Mouse (Mus musculus) kidney, adult 2 months (tissue): ENCODE data around the gene Invs. TPM values are rescaled to one million over a fixed set of nuclear protein-coding genes. Genes with fewer than 3 reads are reported as not detected.

Experiments
- DNase-seq: peaks from one replicate; pipeline ENCODE4 v3.0.0; 2021
- H3K27ac ChIP-seq: fragments of 200-500 bp; 2 replicates; pipeline ENCODE4 v1.5.1; 2012; ENCODE audit warnings: low read depth, low read length, control low read depth, inconsistent platforms; ENCODE audit not compliant: insufficient read depth
- H3K27me3 ChIP-seq: fragments of 200-500 bp; replicated peaks from 2 replicates; pipeline ENCODE4 v1.6.1; 2012; ENCODE audit warnings: mild to moderate bottlenecking, moderate library complexity, low read length, inconsistent platforms; ENCODE audit not compliant: control insufficient read depth, insufficient read depth
- H3K36me3 ChIP-seq: fragments of 200-500 bp; 2 replicates; pipeline ENCODE4 v1.6.1; 2012; ENCODE audit warnings: mild to moderate bottlenecking, moderate library complexity, low read length, inconsistent platforms; ENCODE audit not compliant: control insufficient read depth, insufficient read depth
- H3K4me1 ChIP-seq: fragments of 200-500 bp; 2 replicates; pipeline ENCODE4 v1.6.1; 2011; ENCODE audit warnings: low read length; ENCODE audit not compliant: control insufficient read depth, insufficient read depth
- H3K4me3 ChIP-seq: fragments of 200-500 bp; 2 replicates; pipeline ENCODE4 v1.5.1; 2011; ENCODE audit warnings: mild to moderate bottlenecking, low read depth, low read length, control low read depth; ENCODE audit not compliant: insufficient read depth
- CTCF ChIP-seq: fragments of 200-500 bp; conservative IDR thresholded peaks from 2 replicates; pipeline ENCODE4 v1.5.1; 2011; ENCODE audit warnings: low read depth, mild to moderate bottlenecking, control low read depth, low read length, moderate library complexity, mixed read lengths; ENCODE audit not compliant: insufficient read depth, insufficient read length
- POLR2A ChIP-seq: fragments of 200-500 bp; IDR thresholded peaks from one replicate; pipeline ENCODE4 v1.6.1; 2011; ENCODE audit warnings: low read depth, low read length, control low read depth
- WGBS: fragments of 180-500 bp; shearing (Covaris S2); methylation state at CpG from one replicate; pipeline ENCODE4 v1.1.7; 2018; 5-methylcytosine and 5-hydroxymethylcytosine counted together
- polyA plus RNA-seq: library from polyadenylated mRNA; depleted of rRNA; stranded (reverse); fragments of >200 nt; gene quantifications from 2 replicates; pipeline ENCODE4 v1.2.3, GENCODE M21; 2012

The Invs gene
- polyA plus RNA-seq, 1 experiment, result 4.6 TPM

DNA sequence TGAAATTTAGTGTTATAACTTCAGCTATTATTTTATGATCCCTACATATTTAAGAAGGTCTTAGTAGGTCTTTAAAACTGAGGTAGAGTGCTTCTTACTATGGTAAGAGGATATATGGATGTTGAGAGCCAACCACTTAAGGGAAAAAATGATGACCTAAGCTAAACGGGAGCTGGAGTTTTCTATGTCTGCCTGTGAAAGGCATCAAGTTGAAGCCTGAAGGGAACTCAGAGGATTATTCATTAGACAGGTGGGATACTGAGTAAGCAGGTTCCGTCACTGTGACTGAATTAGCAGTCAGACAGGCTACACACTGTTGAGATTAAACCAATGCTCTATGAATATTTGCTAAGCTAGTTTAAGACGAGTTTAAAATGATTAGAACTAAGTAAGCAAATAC, 2.5 kb upstream of the Invs start:
- TF ChIP-seq CTCF (no peak), POLR2A (no peak)
- 40% methylated on average over 3 of the region's 3 CpGs for WGBS
- DNase-seq, result peak; percentile 77
- no peaks in the 10 kb centered on the region for H3K27me3 ChIP-seq
- H3K4me1 ChIP-seq, result peaks cover 11% of the 10 kb centered on the region
- H3K27ac ChIP-seq, result no peak overlapping the region
- no peak overlapping the region for H3K4me3 ChIP-seq
- no peaks in the 10 kb centered on the region for H3K36me3 ChIP-seq

DNA sequence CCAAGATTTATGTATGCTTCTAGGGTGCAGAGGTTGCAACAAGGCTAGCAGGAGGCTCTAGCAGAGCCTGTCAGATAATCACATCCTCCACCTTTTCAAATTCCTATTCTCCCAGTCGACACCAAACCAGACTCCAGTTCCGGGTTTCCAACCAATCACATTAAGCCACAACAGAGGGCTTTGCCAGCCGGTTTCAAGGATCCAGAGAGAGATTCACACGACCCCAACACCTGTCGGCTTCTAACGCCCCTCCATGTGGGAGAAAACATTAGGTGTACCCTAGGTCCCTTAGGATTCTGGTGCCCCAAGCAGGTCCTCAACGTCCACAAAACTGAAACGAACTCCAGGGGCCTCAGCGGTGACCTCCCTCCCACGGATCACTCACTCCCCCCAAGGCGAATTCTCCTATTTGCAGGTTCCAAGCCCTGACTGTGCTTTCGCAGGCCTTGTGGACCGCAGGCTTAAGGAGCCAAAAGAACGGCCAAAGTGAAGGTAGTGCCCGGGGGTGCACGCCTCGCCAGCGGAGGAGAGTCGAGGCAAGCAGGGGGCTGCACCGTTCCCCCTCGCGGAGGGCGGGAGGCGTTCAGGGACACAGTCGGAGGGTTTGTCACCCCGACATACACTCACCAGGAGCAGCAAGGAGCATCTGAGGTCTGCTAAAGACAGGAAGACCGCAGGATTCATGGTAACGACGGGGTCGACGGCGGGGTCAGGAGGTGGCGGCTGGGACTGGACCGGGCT, 633 bp upstream of the Invs start:
- under 1% methylated on average over 34 of the region's 34 CpGs for WGBS
- Histone ChIP-seq H3K4me1 (peaks cover 8% of the 10 kb centered on the region), H3K27me3 (no peaks in the 10 kb centered on the region), H3K27ac (peak overlapping the region; percentile 67), H3K4me3 (peak overlapping the region; percentile 88), H3K36me3 (no peaks in the 10 kb centered on the region)
- no peak for TF ChIP-seq CTCF
- TF ChIP-seq POLR2A, result no peak
- DNase-seq, result peak; percentile 32

DNA sequence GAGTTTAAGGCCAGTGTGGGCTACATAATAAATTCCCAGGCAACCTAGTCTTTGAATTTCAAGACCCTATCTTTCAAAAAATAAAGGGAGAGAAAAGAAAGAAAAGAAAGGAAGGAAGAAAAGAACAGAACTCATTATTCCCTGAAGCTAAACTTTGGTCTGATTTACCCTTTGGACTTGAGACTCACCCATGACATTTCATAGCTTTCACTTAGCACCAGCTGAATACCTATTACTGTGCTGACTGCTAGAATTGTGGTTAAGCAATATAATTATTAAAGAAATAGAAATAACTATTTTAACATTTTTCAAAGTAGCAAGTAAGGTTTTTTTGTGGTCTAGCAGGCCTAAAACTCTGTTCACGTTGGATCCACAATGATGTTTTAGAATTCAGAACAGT, 1.6 kb downstream of the Invs start:
- WGBS, result 71% methylated on average over 1 of the region's 1 CpGs
- no peaks in the 10 kb centered on the region for H3K36me3 ChIP-seq
- peak overlapping the region; percentile 47; the same call in 1 of the 2 replicates for H3K27ac ChIP-seq
- no peaks in the 10 kb centered on the region for H3K27me3 ChIP-seq
- TF ChIP-seq CTCF, result no peak
- peak; percentile 63 for DNase-seq
- no peak overlapping the region for H3K4me3 ChIP-seq
- H3K4me1 ChIP-seq, result peaks cover 5% of the 10 kb centered on the region; the same call in 1 of the 2 replicates

DNA sequence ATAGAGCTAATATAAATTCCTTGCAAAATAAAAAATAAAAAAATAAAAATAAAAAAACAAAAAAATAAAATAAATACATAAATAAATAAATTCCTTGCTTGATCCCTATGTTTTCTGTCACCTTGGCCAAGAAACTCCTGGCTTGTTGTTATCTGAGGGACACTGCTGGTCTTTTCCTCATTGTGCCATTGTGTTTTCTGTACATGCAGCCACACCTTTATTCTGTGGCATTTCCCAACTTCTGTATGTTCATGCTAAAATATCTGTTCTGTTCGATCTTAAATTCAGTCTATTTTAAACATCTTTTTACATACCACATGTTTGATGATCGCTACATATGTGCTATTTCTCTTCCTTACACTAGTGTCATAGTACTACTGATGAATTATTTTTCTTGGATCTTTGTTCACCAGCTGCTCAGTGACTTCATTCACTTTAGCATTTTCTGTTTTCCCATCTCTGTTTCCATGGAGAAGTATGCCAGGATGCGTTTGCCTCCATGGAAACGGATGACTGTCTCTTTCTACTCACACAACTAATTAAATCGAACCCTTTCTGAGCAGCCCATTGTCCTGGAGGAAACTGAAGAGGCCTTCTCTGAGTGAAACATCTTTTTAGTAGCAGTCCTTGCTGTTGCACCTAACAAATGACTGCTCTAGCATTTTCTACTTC, 7.7 kb downstream of the Invs start:
- Histone ChIP-seq H3K27me3 (no peaks in the 10 kb centered on the region), H3K36me3 (no peaks in the 10 kb centered on the region), H3K4me1 (no peaks in the 10 kb centered on the region), H3K4me3 (no peak overlapping the region), H3K27ac (no peak overlapping the region)
- DNase-seq, result no peak
- no peak for TF ChIP-seq POLR2A
- no peak for TF ChIP-seq CTCF
- WGBS, result 93% methylated on average over 5 of the region's 5 CpGs

DNA sequence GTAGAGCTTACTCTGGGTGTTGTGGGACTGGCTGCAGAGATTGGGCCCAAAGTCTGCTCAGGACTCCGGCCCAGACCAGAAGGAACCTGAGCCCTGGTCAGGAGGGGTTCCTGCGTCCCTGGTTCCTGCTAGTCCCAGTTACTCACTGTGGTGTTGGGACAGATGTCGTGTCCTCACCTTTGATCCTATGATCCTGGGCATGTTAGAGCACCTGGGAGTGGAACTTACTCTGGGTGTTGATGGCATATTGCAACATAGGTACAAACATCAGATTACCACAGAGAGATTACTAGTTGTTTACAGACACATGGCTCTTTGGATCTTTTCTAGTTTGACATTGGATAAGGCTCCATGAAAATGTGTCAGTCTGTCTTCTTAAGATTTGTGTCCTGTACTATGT, 35.3 kb downstream of the Invs start:
- Histone ChIP-seq H3K4me3 (no peak overlapping the region), H3K4me1 (no peaks in the 10 kb centered on the region), H3K36me3 (no peaks in the 10 kb centered on the region), H3K27me3 (no peaks in the 10 kb centered on the region), H3K27ac (no peak overlapping the region)
- no peak for DNase-seq
- 86% methylated on average over 3 of the region's 3 CpGs for WGBS
- TF ChIP-seq CTCF (no peak), POLR2A (no peak)

DNA sequence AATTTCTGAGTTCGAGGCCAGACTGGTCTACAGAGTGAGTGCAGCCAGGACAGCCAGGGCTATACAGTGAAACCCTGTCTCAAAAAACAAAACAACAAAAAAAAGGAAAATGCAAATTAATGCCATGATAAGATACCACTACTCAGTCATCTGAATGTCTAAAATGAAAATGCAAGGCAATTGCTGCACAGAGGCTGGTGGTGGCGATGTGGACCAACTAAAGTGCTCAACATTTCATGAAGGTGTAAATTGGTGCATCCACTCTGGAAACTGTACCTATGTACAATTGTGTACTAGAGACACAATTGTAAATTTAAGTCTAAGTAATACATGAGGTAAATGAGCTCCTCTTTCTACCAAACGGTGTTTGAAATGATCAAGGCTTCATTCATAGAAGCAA, 36.5 kb downstream of the Invs start:
- Histone ChIP-seq H3K27me3 (no peaks in the 10 kb centered on the region), H3K4me3 (no peak overlapping the region), H3K36me3 (no peaks in the 10 kb centered on the region), H3K4me1 (no peaks in the 10 kb centered on the region), H3K27ac (no peak overlapping the region)
- no peak for DNase-seq
- 95% methylated on average over 3 of the region's 3 CpGs for WGBS
- TF ChIP-seq CTCF (no peak; the same call in 1 of the 2 replicates), POLR2A (no peak)

DNA sequence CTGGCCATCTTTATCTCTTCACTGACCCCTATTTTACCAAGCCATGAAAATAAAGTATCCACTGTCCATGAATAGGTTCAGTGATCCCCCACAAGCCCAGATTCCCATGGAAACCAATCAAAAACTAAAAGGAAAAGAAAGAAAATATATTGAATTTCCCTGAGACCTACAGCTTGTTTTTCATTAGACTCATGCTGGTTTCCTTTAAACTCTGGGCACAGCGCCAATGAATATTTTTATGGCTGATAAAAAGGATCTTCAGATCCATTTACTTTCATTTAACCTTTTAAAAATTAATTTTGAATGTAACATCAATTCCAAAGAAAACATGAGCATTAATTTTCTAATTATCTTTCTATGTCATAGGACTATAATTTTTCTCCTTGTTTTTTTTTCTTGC, 41.7 kb downstream of the Invs start:
- no peaks in the 10 kb centered on the region for H3K27me3 ChIP-seq
- no peak overlapping the region for H3K4me3 ChIP-seq
- no peak for TF ChIP-seq CTCF
- H3K4me1 ChIP-seq, result no peaks in the 10 kb centered on the region
- peak; percentile 5 for DNase-seq
- WGBS, result 64% methylated on average over 1 of the region's 1 CpGs
- no peaks in the 10 kb centered on the region for H3K36me3 ChIP-seq
- H3K27ac ChIP-seq, result no peak overlapping the region
